Mouse (Mus musculus): ENCODE measurements around the gene Irgm2. TPM values are rescaled to one million over a fixed set of nuclear protein-coding genes. Genes with fewer than 3 reads are reported as not detected.
"Not testable (repeated sequence)": the region's sequence is repeated elsewhere in the genome, so short reads cannot be mapped to it uniquely, and the experiment has no call there.

Irgm2 gene
- polyA plus RNA-seq, 1 experiment from 2014 or later, result 4.9 TPM

DNA sequence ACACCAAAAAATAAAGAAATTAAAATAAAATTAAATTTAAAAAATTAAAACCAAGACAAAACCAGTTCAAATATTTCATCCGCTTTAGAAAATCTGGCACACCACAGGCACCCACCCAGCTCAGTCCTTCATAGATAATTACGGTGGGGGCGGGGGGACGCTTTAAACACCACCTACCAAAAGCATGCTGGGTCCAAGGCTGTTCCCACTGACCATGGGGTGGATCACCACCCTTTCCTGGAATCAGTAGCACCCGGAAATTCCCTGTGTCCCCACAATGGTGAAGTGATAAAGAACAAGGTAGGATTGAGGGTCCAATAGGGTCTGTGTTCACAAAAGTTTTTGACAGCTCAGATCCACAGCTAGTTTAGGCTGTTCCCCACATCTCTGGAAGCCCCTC is 16.4 kb downstream of the Irgm2 start:
- no peak for DNase-seq (ENCODE audit: low spot score)
- Histone ChIP-seq H3K4me3 (replicated peaks; ENCODE audit: low read depth, low read length) (no peak overlapping the region), H3K27ac (no peak overlapping the region), H3K9ac (ENCODE audit: low read depth, low read length) (no peak overlapping the region), H3K4me1 (replicated peaks; ENCODE audit: insufficient read depth, low read length) (peaks cover 9% of the 10 kb centered on the region), H3K36me3 (ENCODE audit: insufficient read depth, low read length) (no peaks in the 10 kb centered on the region), H3K4me2 (ENCODE audit: low read length) (peak overlapping the region; percentile 80), H3K9me3 (replicated peaks; ENCODE audit: low read length) (no peaks in the 10 kb centered on the region), H3K27me3 (ENCODE audit: insufficient read depth, low read length) (no peaks in the 10 kb centered on the region)
- 85% methylated on average over 5 of the region's 5 CpGs for WGBS
- no peak for ATAC-seq (replicated peaks; ENCODE audit: low FRiP score, low read depth)
- TF ChIP-seq CTCF (IDR thresholded peaks at IDR 0.05; ENCODE audit: low read depth), result no peak

- no peak overlapping the region for H3K27ac ChIP-seq
- 85% methylated on average over 6 of the region's 6 CpGs for whole genome bisulfite sequencing
- H3K4me3 ChIP-seq (replicated peaks; ENCODE audit: low read depth, low read length), result no peak overlapping the region
- H3K27me3 ChIP-seq (ENCODE audit: insufficient read depth, low read length), result no peaks in the 10 kb centered on the region
- no peak for ATAC-seq (replicated peaks; ENCODE audit: low FRiP score, low read depth)
- no peak for TF ChIP-seq CTCF (IDR thresholded peaks at IDR 0.05; ENCODE audit: low read depth)
- no peak for DNase-seq (ENCODE audit: low spot score)
- H3K4me1 ChIP-seq (replicated peaks; ENCODE audit: insufficient read depth, low read length), result peaks cover 9% of the 10 kb centered on the region
- no peak overlapping the region for H3K9ac ChIP-seq (ENCODE audit: low read depth, low read length)
- H3K9me3 ChIP-seq (replicated peaks; ENCODE audit: low read length), result no peaks in the 10 kb centered on the region
- no peak overlapping the region for H3K4me2 ChIP-seq (ENCODE audit: low read length)
- no peaks in the 10 kb centered on the region for H3K36me3 ChIP-seq (ENCODE audit: insufficient read depth, low read length)
These were observed 17.4 kb downstream of the Irgm2 start for GRCm38 (mm10) chr11:58216823-58217222.

GRCm38 (mm10) chr11:58223751-58224150 is 24.3 kb downstream of the Irgm2 start:
- Histone ChIP-seq H3K9me3 (replicated peaks; ENCODE audit: low read length) (no peaks in the 10 kb centered on the region), H3K4me3 (replicated peaks; ENCODE audit: low read depth, low read length) (no peak overlapping the region)

GRCm38 (mm10) chr11:58224313-58224712 is 24.9 kb downstream of the Irgm2 start:
- 0 out of 2 replicates have a peak, but pooled peaks cover 10% of the 10 kb centered on the region for H3K4me1 ChIP-seq (replicated peaks; ENCODE audit: insufficient read depth, low read length)
- H3K9ac ChIP-seq (ENCODE audit: low read depth, low read length), result no peak overlapping the region
- H3K9me3 ChIP-seq (replicated peaks; ENCODE audit: low read length), result no peaks in the 10 kb centered on the region
- H3K36me3 ChIP-seq (ENCODE audit: insufficient read depth, low read length), result no peaks in the 10 kb centered on the region
- H3K4me2 ChIP-seq (ENCODE audit: low read length), result no peak overlapping the region
- H3K4me3 ChIP-seq (replicated peaks; ENCODE audit: low read depth, low read length), result no peak overlapping the region
- 33% methylated on average over 7 of the region's 7 CpGs for WGBS
- TF ChIP-seq CTCF (IDR thresholded peaks at IDR 0.05; ENCODE audit: low read depth), result no peak
- DNase-seq (ENCODE audit: low spot score), result peak; percentile 66
- ATAC-seq (replicated peaks; ENCODE audit: low FRiP score, low read depth), result no peak
- no peaks in the 10 kb centered on the region for H3K27me3 ChIP-seq (ENCODE audit: insufficient read depth, low read length)
- 0 out of 2 replicates have a peak overlapping the region, but pooled peaks have one; percentile 70 for H3K27ac ChIP-seq

More at GRCm38 (mm10) chr11:58223751-58224150, 24.3 kb downstream of the Irgm2 start:
- Histone ChIP-seq H3K4me2 (ENCODE audit: low read length) (no peak overlapping the region), H3K27me3 (ENCODE audit: insufficient read depth, low read length) (no peaks in the 10 kb centered on the region), H3K4me1 (replicated peaks; ENCODE audit: insufficient read depth, low read length) (0 out of 2 replicates have a peak, but pooled peaks cover 10% of the 10 kb centered on the region), H3K9ac (ENCODE audit: low read depth, low read length) (no peak overlapping the region), H3K27ac (peak overlapping the region; percentile 70; the same call in 1 of the 2 replicates), H3K36me3 (ENCODE audit: insufficient read depth, low read length) (no peaks in the 10 kb centered on the region)
- TF ChIP-seq CTCF (IDR thresholded peaks at IDR 0.05; ENCODE audit: low read depth), result no peak
- WGBS, result 9% methylated on average over 4 of the region's 4 CpGs
- DNase-seq (ENCODE audit: low spot score), result peak; percentile 35
- ATAC-seq (replicated peaks; ENCODE audit: low FRiP score, low read depth), result no peak

DNA sequence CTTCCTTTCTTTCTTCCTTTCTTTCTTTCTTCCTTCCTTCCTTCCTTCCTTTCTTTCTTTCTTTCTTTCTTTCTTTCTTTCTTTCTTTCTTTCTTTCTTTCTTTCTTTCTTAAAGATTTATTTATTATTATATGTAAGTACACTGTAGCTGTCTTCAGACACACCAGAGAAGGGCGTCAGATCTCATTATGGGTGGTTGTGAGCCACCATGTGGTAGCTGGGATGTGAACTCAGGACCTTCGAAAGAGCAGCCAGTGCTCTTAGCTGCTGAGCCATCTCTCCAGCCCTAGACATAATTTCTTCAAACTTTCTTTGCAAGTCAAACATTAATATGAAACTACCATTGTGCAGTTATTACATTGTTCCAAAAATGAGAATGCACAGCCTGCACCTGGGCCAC is 25.5 kb downstream of the Irgm2 start:
- H3K9ac ChIP-seq (ENCODE audit: low read depth, low read length); H3K4me3 ChIP-seq (replicated peaks; ENCODE audit: low read depth, low read length); H3K4me1 ChIP-seq (replicated peaks; ENCODE audit: insufficient read depth, low read length); DNase-seq (ENCODE audit: low spot score); H3K9me3 ChIP-seq (replicated peaks; ENCODE audit: low read length); H3K36me3 ChIP-seq (ENCODE audit: insufficient read depth, low read length); H3K27me3 ChIP-seq (ENCODE audit: insufficient read depth, low read length); H3K4me2 ChIP-seq (ENCODE audit: low read length); ATAC-seq (replicated peaks; ENCODE audit: low FRiP score, low read depth): not testable (repeated sequence)
- WGBS, result 64% methylated on average over 2 of the region's 2 CpGs
- 0 out of 2 replicates have a peak overlapping the region, but pooled peaks have one; percentile 11 for H3K27ac ChIP-seq

DNA sequence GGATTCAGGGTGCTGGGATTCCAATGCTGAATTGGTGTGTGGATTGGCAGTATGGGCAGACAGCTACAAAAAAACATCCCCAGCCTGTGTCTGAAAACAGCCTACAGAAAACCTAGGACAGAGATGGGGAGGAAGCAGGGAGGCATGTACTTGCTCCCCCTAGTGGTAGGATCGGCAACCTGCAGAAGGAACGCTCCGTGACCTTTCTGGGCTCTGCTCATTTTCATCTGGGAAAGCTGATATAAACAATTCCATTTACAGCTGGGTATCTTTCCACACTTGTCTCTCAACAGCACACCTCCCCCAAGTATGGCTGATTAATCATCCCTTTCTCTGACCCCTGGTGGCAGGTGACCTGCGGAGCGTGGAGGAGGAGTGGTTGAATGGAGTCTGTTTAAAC is 26.2 kb downstream of the Irgm2 start:
- no peaks in the 10 kb centered on the region for H3K36me3 ChIP-seq (ENCODE audit: insufficient read depth, low read length)
- WGBS, result 4% methylated on average over 5 of the region's 5 CpGs
- DNase-seq (ENCODE audit: low spot score), result peak; percentile 94
- H3K4me2 ChIP-seq (ENCODE audit: low read length), result no peak overlapping the region
- peak; percentile 60 for ATAC-seq (replicated peaks; ENCODE audit: low FRiP score, low read depth)
- no peak overlapping the region for H3K9ac ChIP-seq (ENCODE audit: low read depth, low read length)
- H3K9me3 ChIP-seq (replicated peaks; ENCODE audit: low read length), result no peaks in the 10 kb centered on the region
- no peak overlapping the region for H3K4me3 ChIP-seq (replicated peaks; ENCODE audit: low read depth, low read length)
- H3K4me1 ChIP-seq (replicated peaks; ENCODE audit: insufficient read depth, low read length), result 0 out of 2 replicates have a peak, but pooled peaks cover 10% of the 10 kb centered on the region
- H3K27ac ChIP-seq, result peak overlapping the region; percentile 55
- peak; percentile 99 for TF ChIP-seq CTCF (IDR thresholded peaks at IDR 0.05; ENCODE audit: low read depth)
- no peaks in the 10 kb centered on the region for H3K27me3 ChIP-seq (ENCODE audit: insufficient read depth, low read length)

DNA sequence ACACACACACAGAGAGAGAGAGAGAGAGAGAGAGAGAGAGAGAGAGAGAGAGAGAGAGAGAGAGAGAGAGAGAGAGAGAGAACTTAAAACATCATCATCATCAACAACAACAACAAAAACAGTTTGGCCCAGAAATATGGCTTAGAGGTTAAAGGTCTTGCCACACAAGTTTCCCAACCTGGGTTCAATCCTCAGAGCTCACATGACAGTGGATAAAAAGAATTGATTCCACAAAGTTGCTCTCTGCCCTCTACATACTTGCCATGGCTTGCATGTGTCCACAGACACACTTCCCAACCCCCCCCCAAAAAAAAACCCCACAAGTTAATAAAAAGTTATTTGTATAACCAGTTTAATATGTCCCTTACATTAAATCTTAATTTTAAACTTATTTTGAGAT is 27.0 kb downstream of the Irgm2 start:
- ATAC-seq (replicated peaks; ENCODE audit: low FRiP score, low read depth) (no peak), DNase-seq (ENCODE audit: low spot score) (no peak)
- Histone ChIP-seq H3K4me3 (replicated peaks; ENCODE audit: low read depth, low read length) (no peak overlapping the region), H3K36me3 (ENCODE audit: insufficient read depth, low read length) (no peaks in the 10 kb centered on the region), H3K27ac (no peak overlapping the region), H3K9me3 (replicated peaks; ENCODE audit: low read length) (no peaks in the 10 kb centered on the region), H3K27me3 (ENCODE audit: insufficient read depth, low read length) (no peaks in the 10 kb centered on the region), H3K9ac (ENCODE audit: low read depth, low read length) (no peak overlapping the region), H3K4me1 (replicated peaks; ENCODE audit: insufficient read depth, low read length) (0 out of 2 replicates have a peak, but pooled peaks cover 10% of the 10 kb centered on the region), H3K4me2 (ENCODE audit: low read length) (no peak overlapping the region)
- no peak for TF ChIP-seq CTCF (IDR thresholded peaks at IDR 0.05; ENCODE audit: low read depth)

GRCm38 (mm10) chr11:58228021-58228420 is 28.6 kb downstream of the Irgm2 start:
- H3K27ac ChIP-seq; H3K4me1 ChIP-seq (replicated peaks; ENCODE audit: insufficient read depth, low read length); H3K4me3 ChIP-seq (replicated peaks; ENCODE audit: low read depth, low read length); H3K9me3 ChIP-seq (replicated peaks; ENCODE audit: low read length); ATAC-seq (replicated peaks; ENCODE audit: low FRiP score, low read depth); H3K9ac ChIP-seq (ENCODE audit: low read depth, low read length); H3K36me3 ChIP-seq (ENCODE audit: insufficient read depth, low read length); DNase-seq (ENCODE audit: low spot score); H3K27me3 ChIP-seq (ENCODE audit: insufficient read depth, low read length); H3K4me2 ChIP-seq (ENCODE audit: low read length): not testable (repeated sequence)
- WGBS, result 97% methylated on average over 2 of the region's 2 CpGs
